Mouse (Mus musculus) embryo, embryonic 9.5 days (tissue): ENCODE results near the gene Gm14743.
"Not testable (repeated sequence)": the region's sequence is repeated elsewhere in the genome, so short reads cannot be mapped to it uniquely, and the experiment has no call there.

Experiments used
- DNase-seq: peaks from one replicate; pipeline ENCODE4 v3.0.0-alpha.2; 2017; ENCODE audit errors: extremely low spot score

Gene Gm14743

DNA sequence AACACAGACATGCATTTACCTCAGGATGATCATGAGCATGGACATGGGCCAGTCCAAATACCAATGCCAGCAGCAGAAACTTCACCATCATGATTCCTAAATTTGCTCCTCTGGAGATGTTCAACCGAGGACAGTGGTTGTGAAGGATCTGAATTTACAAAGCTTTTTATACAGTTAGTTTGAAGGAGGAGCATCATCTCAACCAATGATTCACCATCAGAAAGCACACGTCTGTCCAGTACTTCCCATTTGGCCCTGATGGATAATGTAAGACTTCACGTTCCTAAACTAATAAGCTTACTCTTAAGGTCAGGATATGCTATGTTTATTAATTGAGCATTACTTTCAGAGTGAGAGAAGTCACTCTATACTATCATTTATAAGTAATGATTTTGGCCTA, at the start of gene Gm14743:
Gene Gm14743 (minus strand): TSS at position 101 of the 400 bp plus-strand sequence.
- not testable (repeated sequence) for DNase-seq

DNA sequence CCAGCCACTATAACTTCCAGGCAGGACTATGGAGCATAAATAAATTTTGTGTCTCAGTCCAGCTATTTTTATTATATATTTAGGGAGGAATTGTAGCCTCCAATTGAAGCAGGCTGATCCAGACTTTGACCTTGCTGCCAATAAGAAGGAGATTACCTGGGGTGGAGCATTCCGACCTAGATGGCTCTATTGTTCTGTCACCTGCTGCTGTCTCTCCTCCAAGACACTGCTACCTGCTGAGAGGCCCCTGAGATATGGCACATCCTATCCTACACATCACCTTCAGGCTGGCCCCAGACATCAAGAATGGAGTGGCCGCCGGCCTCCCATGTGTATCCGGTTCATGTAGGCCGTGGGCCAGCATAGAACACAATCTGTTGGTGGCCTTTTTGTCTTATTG, 42.9 kb downstream of the Gm14743 start:
- DNase-seq: no peak

DNA sequence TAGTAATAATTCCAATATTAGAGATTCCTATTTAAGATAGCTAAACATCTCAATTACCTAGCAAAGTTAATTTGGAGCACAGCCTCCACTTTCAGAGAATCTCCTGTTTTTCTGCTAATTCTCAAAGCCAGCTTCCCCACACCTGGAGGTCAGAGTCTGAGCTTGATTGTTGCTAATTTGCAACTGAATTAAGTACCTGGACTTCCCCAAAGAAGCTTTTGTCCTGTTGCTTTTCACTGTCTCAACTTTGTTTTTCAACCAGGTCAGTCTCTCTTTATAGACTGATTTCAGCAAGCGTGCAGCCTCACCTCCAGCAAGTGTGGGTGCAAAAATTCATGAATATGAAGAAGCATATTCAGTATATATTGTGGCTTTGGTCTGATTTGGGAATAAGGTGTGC, 43.5 kb downstream of the Gm14743 start:
- not testable (repeated sequence) for DNase-seq
